Mouse (Mus musculus) frontal cortex, postnatal 10 days (tissue): ENCODE measurements at regions not wholly inside any gene's neighbourhood (a gene's known extent, or its start where the extent isn't known, plus 50 kb on each side); places are given as distances from the start of the nearest gene placed in this dataset.

Experiments
- DNase-seq, 2 experiments: peaks; one replicate each; pipeline ENCODE4 v3.0.0; 2022; ENCODE audit warnings: low spot score in 2 of 2, mixed read lengths in 1 of 2

GRCm38 (mm10) chr5:35162607-35163006, 57.0 kb upstream of the Lrpap1 start:
- DNase-seq = no peak

- no peak for DNase-seq
These were observed 56.6 kb upstream of the Lrpap1 start for GRCm38 (mm10) chr5:35162120-35162519.

GRCm38 (mm10) chr5:35160929-35161815, 55.6 kb upstream of the Lrpap1 start:
- no peak for DNase-seq

- DNase-seq = no peak
These were observed 54.3 kb upstream of the Lrpap1 start for GRCm38 (mm10) chr5:35159854-35160253.

GRCm38 (mm10) chr5:35159178-35159661, 53.7 kb upstream of the Lrpap1 start:
- DNase-seq = no peak

- DNase-seq = no peak
These were observed 52.9 kb upstream of the Lrpap1 start for GRCm38 (mm10) chr5:35158346-35159047.

GRCm38 (mm10) chr5:35156371-35156770, 50.8 kb upstream of the Lrpap1 start:
- no peak for DNase-seq

GRCm38 (mm10) chr5:35155717-35156116, 50.2 kb upstream of the Lrpap1 start:
- DNase-seq = no peak
